Mouse (Mus musculus) embryonic facial prominence, embryonic 14.5 days (tissue): ENCODE results near the gene Galr3. TPM values are rescaled to one million over a fixed set of nuclear protein-coding genes. Genes with fewer than 3 reads are reported as not detected.

Experiments used
- ATAC-seq: fragments of 200-750 bp; cut with Nextera tagmentation; 2 replicates; pipeline ENCODE4 v1.8.0; 2017; ENCODE audit warnings: low read depth, moderate number of reproducible peaks, moderate TSS enrichment
- DNase-seq: peaks from one replicate; pipeline ENCODE4 v3.0.0-alpha.2; 2015; ENCODE audit warnings: low spot score
- H3K27ac ChIP-seq: fragments of 300-500 bp; sonication (generic); replicated peaks from 2 replicates; pipeline ENCODE4 v1.5.1; 2014; ENCODE audit warnings: low read depth, mild to moderate bottlenecking, low read length, moderate library complexity
- H3K27me3 ChIP-seq: fragments of 300-500 bp; sonication (generic); replicated peaks from 2 replicates; pipeline ENCODE4 v1.6.1; 2014; ENCODE audit warnings: low read length; ENCODE audit not compliant: control insufficient read depth, insufficient read depth
- H3K36me3 ChIP-seq: fragments of 300-500 bp; sonication (generic); 2 replicates; pipeline ENCODE4 v1.6.1; 2014; ENCODE audit warnings: low read length, mixed read lengths; ENCODE audit not compliant: control insufficient read depth, insufficient read depth
- H3K4me1 ChIP-seq: fragments of 300-500 bp; sonication (generic); 2 replicates; pipeline ENCODE4 v1.6.1; 2014; ENCODE audit warnings: antibody characterized with exemption, low read length; ENCODE audit not compliant: control insufficient read depth, insufficient read depth
- H3K4me2 ChIP-seq: fragments of 300-500 bp; sonication (generic); 2 replicates; pipeline ENCODE4 v1.6.1; 2014; ENCODE audit warnings: low read depth, mild to moderate bottlenecking, low read length, moderate library complexity, mixed read lengths
- H3K4me3 ChIP-seq: fragments of 300-500 bp; sonication (generic); 2 replicates; pipeline ENCODE4 v1.5.1; 2014; ENCODE audit warnings: low read depth, mild to moderate bottlenecking, low read length
- H3K9ac ChIP-seq: fragments of 300-500 bp; sonication (generic); 2 replicates; pipeline ENCODE4 v1.6.1; 2014; ENCODE audit warnings: low read depth, mild to moderate bottlenecking, low read length, moderate library complexity, mixed read lengths
- H3K9me3 ChIP-seq: fragments of 300-500 bp; sonication (generic); 2 replicates; pipeline ENCODE4 v1.6.1; 2016; ENCODE audit warnings: low read length; ENCODE audit not compliant: control insufficient read depth
- WGBS: fragments of 180-500 bp; shearing (Covaris S2); extraction: QIAGEN DNeasy Blood & Tissue Kit; methylation state at CpG from one replicate; pipeline ENCODE4 v1.1.7; 2014; 5-methylcytosine and 5-hydroxymethylcytosine counted together
- polyA plus RNA-seq: library from polyadenylated mRNA; unstranded; fragments of >200 nt; fragmentation: Nextera tagmentation; extraction: Ambion mirVana; gene quantifications from 2 replicates; pipeline ENCODE4 v1.2.1, GENCODE M21; 2014

Gene Galr3
- polyA plus RNA-seq, 1 experiment from 2014 or later: not detected

DNA sequence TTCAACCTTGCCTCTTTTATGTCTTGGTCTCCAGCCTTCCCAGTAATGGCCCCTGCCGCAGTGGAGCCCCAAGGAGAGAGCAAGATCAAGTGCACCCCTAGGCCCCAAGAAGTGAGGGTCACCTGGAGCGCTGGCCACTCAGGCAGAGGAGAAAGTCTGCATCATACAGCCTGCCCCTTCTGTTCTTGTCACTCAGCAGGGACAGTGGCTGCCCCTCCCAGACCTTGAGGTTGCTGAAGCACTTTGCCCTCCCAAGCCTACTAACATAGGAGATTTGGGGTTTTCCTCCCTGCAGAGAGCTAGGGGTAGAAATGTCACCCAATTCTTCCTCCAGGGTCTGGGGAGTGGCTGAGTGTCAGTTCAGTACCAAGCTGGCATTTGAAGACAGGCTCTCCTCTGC lies 10.7 kb downstream of the Galr3 start:
- Histone ChIP-seq H3K27me3 (no peaks in the 10 kb centered on the region), H3K4me3 (no peak overlapping the region), H3K4me1 (no peaks in the 10 kb centered on the region), H3K36me3 (peaks cover 48% of the 10 kb centered on the region), H3K9me3 (no peaks in the 10 kb centered on the region), H3K27ac (no peak overlapping the region), H3K4me2 (no peak overlapping the region), H3K9ac (no peak overlapping the region)
- 81% methylated on average over 2 of the region's 2 CpGs for WGBS
- ATAC-seq (no peak), DNase-seq (no peak)

DNA sequence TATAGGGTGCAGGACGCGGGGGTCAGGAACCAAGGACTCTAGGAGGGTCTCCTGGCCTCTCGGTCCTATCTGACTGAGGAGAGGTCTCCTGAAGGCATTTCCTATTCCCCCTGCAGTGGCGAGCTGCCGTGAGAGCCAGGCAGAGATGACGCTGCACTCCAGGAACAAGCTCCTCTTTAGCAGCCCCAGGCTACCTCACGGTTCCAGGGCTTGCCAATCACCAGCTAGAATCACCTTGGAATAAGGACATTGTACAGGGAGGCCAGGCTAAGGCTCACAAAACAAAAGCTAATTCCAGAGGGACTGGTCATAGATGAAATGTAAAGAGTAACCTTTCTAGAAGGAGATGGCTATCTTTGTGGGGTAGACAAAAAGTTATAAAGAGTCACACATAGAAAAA lies 14.9 kb downstream of the Galr3 start:
- H3K4me2 ChIP-seq: no peak overlapping the region
- no peak overlapping the region for H3K27ac ChIP-seq
- 83% methylated on average over 7 of the region's 7 CpGs for WGBS
- peaks cover 83% of the 10 kb centered on the region for H3K36me3 ChIP-seq
- H3K27me3 ChIP-seq: no peaks in the 10 kb centered on the region
- no peak for ATAC-seq
- no peaks in the 10 kb centered on the region for H3K9me3 ChIP-seq
- no peak overlapping the region for H3K4me3 ChIP-seq
- 0 out of 2 replicates have a peak, but pooled peaks cover 5% of the 10 kb centered on the region for H3K4me1 ChIP-seq
- no peak overlapping the region for H3K9ac ChIP-seq
- DNase-seq: no peak

DNA sequence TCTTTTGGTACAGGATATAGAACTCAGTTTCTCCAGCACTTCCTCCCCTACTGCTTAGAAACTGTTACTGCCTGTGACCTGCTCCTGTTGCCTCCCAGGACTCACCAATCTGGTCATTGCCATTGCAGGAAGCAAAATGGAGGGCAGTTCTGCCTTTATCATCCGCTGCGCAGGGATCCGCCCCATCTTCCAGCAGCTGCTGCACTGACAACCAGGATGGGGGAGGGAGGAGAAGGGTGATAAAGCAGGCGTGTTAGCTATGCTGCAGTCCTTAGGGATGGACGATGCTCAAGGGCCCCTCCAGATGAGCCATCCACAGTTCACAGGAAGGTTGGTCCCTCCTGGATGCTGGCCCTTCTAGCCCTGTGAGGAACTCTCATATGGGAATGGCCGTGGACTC lies 16.2 kb downstream of the Galr3 start:
- ATAC-seq: no peak

GRCm38 (mm10) chr15:79060887-79061565 lies 19.3 kb downstream of the Galr3 start:
- H3K4me1 ChIP-seq: peaks cover 7% of the 10 kb centered on the region; the same call in 1 of the 2 replicates
- ATAC-seq (no peak), DNase-seq (no peak)
- H3K9me3 ChIP-seq: no peaks in the 10 kb centered on the region
- 0 out of 2 replicates have a peak overlapping the region, but pooled peaks have one; percentile 99 for H3K4me3 ChIP-seq
- peaks cover 49% of the 10 kb centered on the region for H3K36me3 ChIP-seq
- peak overlapping the region; percentile 85 for H3K4me2 ChIP-seq
- no peak overlapping the region for H3K27ac ChIP-seq
- H3K27me3 ChIP-seq: no peaks in the 10 kb centered on the region
- WGBS: 67% methylated on average over 14 of the region's 14 CpGs
- no peak overlapping the region for H3K9ac ChIP-seq

More for the DNA sequence above, 16.2 kb downstream of the Galr3 start:
- Histone ChIP-seq H3K9me3 (no peaks in the 10 kb centered on the region), H3K27ac (no peak overlapping the region), H3K36me3 (peaks cover 80% of the 10 kb centered on the region), H3K9ac (no peak overlapping the region), H3K4me3 (no peak overlapping the region), H3K27me3 (no peaks in the 10 kb centered on the region), H3K4me2 (no peak overlapping the region), H3K4me1 (peaks cover 5% of the 10 kb centered on the region; the same call in 1 of the 2 replicates)
- 97% methylated on average over 6 of the region's 6 CpGs for WGBS
- DNase-seq: no peak

- peaks cover 7% of the 10 kb centered on the region; the same call in 1 of the 2 replicates for H3K4me1 ChIP-seq
- H3K4me2 ChIP-seq: peak within 1 kb of the TSS; percentile 85
- H3K36me3 ChIP-seq: peaks cover 33% of the 10 kb centered on the region
- ATAC-seq (peak; percentile 100), DNase-seq (peak; percentile 100)
- H3K27ac ChIP-seq: peak within 1 kb of the TSS; percentile 61
- H3K9ac ChIP-seq: peak within 1 kb of the TSS; percentile 87
- no peaks in the 10 kb centered on the region for H3K9me3 ChIP-seq
- WGBS: 1% methylated on average over 41 of the region's 80 CpGs
- no peaks in the 10 kb centered on the region for H3K27me3 ChIP-seq
- H3K4me3 ChIP-seq: peak within 1 kb of the TSS; percentile 99
These were observed 20.9 kb downstream of the Galr3 start, which contains the start of gene Ankrd54 for GRCm38 (mm10) chr15:79062376-79063159. Gene Ankrd54 (minus strand): TSS chr15:79062893.

GRCm38 (mm10) chr15:79063160-79063740 lies 21.6 kb downstream of the Galr3 start:
- H3K4me1 ChIP-seq: peaks cover 7% of the 10 kb centered on the region; the same call in 1 of the 2 replicates
- H3K9ac ChIP-seq: peak overlapping the region; percentile 31
- H3K27me3 ChIP-seq: no peaks in the 10 kb centered on the region
- peak overlapping the region; percentile 28 for H3K4me3 ChIP-seq
- no peaks in the 10 kb centered on the region for H3K9me3 ChIP-seq
- peak overlapping the region; percentile 57 for H3K4me2 ChIP-seq
- ATAC-seq: no peak
- H3K27ac ChIP-seq: 0 out of 2 replicates have a peak overlapping the region, but pooled peaks have one; percentile 28
- 7% methylated on average over 14 of the region's 14 CpGs for WGBS
- no peak for DNase-seq
- H3K36me3 ChIP-seq: peaks cover 27% of the 10 kb centered on the region

DNA sequence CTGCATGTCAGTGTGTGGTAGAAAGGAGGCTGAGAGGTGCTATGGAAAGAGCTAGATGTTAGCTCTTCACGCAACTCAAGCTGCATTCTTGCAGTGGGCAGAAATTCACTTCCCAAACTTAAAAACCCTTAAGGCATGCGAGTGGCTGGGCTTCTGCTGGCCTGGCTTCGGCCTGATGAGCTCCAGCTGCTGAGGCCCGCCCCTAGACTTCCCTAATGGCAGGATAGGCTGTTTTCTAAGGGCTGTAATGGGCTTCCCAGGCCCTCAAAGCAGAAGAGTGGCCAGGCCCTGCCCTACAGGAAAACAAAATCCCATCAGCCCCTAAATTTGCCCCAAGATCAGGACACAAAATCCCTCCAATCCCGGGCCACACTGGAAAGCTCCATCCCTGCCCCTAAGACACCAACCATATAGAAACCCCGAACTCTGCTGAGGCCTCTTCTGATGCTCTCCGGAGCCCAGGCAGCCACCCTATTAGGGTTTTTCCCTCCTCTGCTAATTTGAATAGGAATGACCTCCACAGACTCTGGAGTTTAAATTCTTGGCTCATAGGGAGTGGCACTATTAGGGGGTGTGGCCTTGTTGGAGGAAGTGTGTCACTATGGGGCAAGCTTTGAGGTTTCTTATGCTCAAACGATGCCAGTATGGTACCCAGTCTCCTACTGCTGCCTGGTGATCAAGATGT lies 23.5 kb downstream of the Galr3 start:
- H3K9me3 ChIP-seq: no peaks in the 10 kb centered on the region
- 54% methylated on average over 8 of the region's 8 CpGs for WGBS
- H3K36me3 ChIP-seq: peaks cover 9% of the 10 kb centered on the region
- no peak overlapping the region for H3K4me3 ChIP-seq
- ATAC-seq (no peak), DNase-seq (no peak)
- no peak overlapping the region for H3K4me2 ChIP-seq
- no peak overlapping the region for H3K27ac ChIP-seq
- peaks cover 7% of the 10 kb centered on the region; the same call in 1 of the 2 replicates for H3K4me1 ChIP-seq
- H3K9ac ChIP-seq: no peak overlapping the region
- no peaks in the 10 kb centered on the region for H3K27me3 ChIP-seq

DNA sequence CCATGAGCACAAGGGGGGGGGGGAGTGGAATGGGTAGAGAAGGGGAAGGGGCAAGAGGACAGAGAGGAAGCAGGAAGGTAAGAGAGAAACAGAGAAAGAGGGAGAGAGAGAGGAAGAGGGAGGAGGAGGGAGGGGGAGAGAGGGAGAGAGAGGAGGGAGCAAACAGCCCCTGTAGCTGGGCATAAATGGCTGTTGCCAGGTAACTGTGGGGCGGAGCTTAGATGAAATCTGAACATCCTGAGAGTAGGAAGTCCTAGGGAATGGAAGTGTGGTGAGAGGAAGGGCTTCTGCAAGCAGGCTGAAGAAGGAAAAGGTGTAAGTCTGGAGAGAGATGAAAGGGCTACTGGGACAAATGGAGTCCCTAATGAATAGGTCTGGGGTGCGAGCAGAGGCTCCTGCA lies 24.6 kb downstream of the Galr3 start:
- peaks cover 6% of the 10 kb centered on the region; the same call in 1 of the 2 replicates for H3K4me1 ChIP-seq
- no peak overlapping the region for H3K27ac ChIP-seq
- H3K9me3 ChIP-seq: no peaks in the 10 kb centered on the region
- ATAC-seq (no peak), DNase-seq (peak; percentile 57)
- no peaks in the 10 kb centered on the region for H3K36me3 ChIP-seq
- WGBS: 31% methylated on average over 2 of the region's 2 CpGs
- H3K4me3 ChIP-seq: no peak overlapping the region
- no peak overlapping the region for H3K4me2 ChIP-seq
- no peak overlapping the region for H3K9ac ChIP-seq
- H3K27me3 ChIP-seq: no peaks in the 10 kb centered on the region
